Mouse (Mus musculus) heart, adult 18-20 months (tissue): ENCODE data around the gene Nudt1. TPM values are rescaled to one million over a fixed set of nuclear protein-coding genes. Genes with fewer than 3 reads are reported as not detected.

Experiments
- DNase-seq, 2 experiments: peaks; one replicate each; pipeline ENCODE4 v3.0.0; 2021 to 2022; ENCODE audit warnings: mixed read lengths in 1 of 2
- total RNA-seq, 2 experiments: library from RNA; stranded (reverse); gene quantifications; 2 replicates each; pipeline ENCODE4 v1.2.3; 2021

Nudt1 gene
- total RNA-seq, 2 experiments from 2014 or later = 10.1 to 13.0 TPM

DNA sequence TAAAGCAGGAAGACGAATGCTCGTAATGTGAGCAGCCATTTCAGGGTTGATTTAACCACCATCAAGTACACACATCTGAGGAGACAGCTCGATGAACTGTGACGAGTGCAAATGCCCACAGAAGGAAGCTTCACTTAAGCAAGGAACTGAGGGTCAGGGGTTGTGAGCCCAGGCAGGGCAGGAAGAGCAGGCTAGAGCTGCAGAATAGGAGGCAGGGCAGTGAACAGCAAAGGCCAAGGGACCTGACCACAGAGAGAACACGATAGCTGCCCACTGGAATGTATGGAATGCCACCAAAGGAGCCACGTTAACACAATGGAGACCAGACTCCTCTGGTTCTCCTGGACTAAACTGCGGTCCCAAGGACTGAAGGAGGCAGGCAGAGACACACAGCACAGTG is 62.1 kb downstream of the Nudt1 start:
- no peak for DNase-seq

DNA sequence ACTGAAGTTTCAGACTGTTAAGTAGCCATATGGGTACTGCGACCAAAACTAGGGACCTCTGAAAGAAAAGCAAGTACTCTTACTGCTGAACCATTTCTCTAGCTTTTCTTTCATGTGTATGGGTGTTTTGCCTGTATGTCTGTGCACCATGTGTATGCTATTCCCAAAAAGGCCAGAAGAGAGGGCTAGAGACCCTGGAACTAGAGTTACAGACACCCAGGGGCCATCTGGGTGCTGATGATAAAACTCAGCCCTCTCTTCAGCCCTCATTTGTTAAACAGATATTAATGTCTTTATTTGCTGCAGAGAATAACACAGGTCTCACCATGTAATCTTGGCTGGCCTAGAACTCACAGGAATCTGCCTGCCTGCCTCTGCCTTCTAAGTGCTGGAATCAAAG is 63.0 kb downstream of the Nudt1 start:
- no peak for DNase-seq

DNA sequence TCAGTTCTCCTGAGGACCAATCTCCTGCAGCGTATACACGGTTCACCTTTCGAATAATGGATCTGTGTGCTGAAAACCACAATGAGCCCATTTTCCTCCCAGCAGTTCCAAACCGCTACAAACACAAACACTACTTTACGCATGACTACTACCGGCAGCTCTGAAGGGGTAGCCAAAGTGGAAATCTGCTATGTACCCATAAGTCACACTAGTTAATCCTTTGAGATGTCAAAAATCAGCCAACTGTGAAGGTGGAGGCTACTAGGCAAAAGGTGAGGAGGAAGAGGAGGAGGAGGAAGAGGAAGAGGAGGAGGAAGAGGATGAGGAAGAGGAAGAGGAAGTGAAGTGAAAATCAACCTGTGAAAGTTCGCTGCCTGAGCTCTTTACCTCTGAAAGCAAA is 65.8 kb downstream of the Nudt1 start:
- DNase-seq = no peak

Other genes with a start within 250 kb of the Nudt1 start
- 1 to 10 TPM; 8.4 to 8.5 TPM for gene Mad1l1, start 104 bp upstream of the Nudt1 start, total RNA-seq
- 10 to 100 TPM; 13.7 to 14.4 TPM for gene Mrm2, start 10.2 kb downstream of the Nudt1 start, total RNA-seq
- gene Snx8, start 67.6 kb downstream of the Nudt1 start, total RNA-seq = 10 to 100 TPM; 15.3 to 17.3 TPM
- 10 to 100 TPM; 97.4 to 97.6 TPM for gene Eif3b, start 97.7 kb downstream of the Nudt1 start, total RNA-seq
- not detected for gene Gm4869, start 124.0 kb downstream of the Nudt1 start, total RNA-seq
- gene Chst12, start 183.9 kb downstream of the Nudt1 start, total RNA-seq = 1 to 10 TPM; 4.9 to 6.9 TPM
- not detected for gene Grifin, start 243.4 kb downstream of the Nudt1 start, total RNA-seq